Mouse (Mus musculus) midbrain, postnatal 0 days (tissue): ENCODE results near the gene Slc10a1. TPM values are rescaled to one million over a fixed set of nuclear protein-coding genes. Genes with fewer than 3 reads are reported as not detected.
"Not testable (repeated sequence)": the region's sequence is repeated elsewhere in the genome, so short reads cannot be mapped to it uniquely, and the experiment has no call there.

Experiments
- ATAC-seq: fragments of 200-750 bp; cut with Nextera tagmentation; 2 replicates; pipeline ENCODE4 v1.8.0; 2017; ENCODE audit warnings: moderate number of reproducible peaks, mild to moderate bottlenecking, moderate TSS enrichment, moderate library complexity; ENCODE audit not compliant: low FRiP score
- DNase-seq: peaks from one replicate; pipeline ENCODE4 v3.0.0-alpha.2; 2015; ENCODE audit warnings: low spot score
- H3K27ac ChIP-seq: fragments of 300-500 bp; sonication (generic); 2 replicates; pipeline ENCODE4 v1.5.1; 2014; ENCODE audit warnings: low read depth, mild to moderate bottlenecking, low read length, mixed read lengths
- H3K27me3 ChIP-seq: fragments of 300-500 bp; sonication (generic); 2 replicates; pipeline ENCODE4 v1.6.1; 2014; ENCODE audit warnings: low read length, control low read depth, mixed read lengths; ENCODE audit not compliant: insufficient read depth
- H3K36me3 ChIP-seq: fragments of 300-500 bp; sonication (generic); 2 replicates; pipeline ENCODE4 v1.6.1; 2014; ENCODE audit warnings: low read length, control low read depth, mixed read lengths; ENCODE audit not compliant: insufficient read depth
- H3K4me1 ChIP-seq: fragments of 300-500 bp; sonication (generic); 2 replicates; pipeline ENCODE4 v1.6.1; 2014; ENCODE audit warnings: mild to moderate bottlenecking, control low read depth, antibody characterized with exemption, low read length, mixed read lengths; ENCODE audit not compliant: insufficient read depth
- H3K4me2 ChIP-seq: fragments of 300-500 bp; sonication (generic); 2 replicates; pipeline ENCODE4 v1.6.1; 2014; ENCODE audit warnings: low read depth, mild to moderate bottlenecking, low read length, mixed read lengths; ENCODE audit not compliant: poor library complexity, severe bottlenecking
- H3K4me3 ChIP-seq: fragments of 300-500 bp; sonication (generic); 2 replicates; pipeline ENCODE4 v1.5.1; 2014; ENCODE audit warnings: low read depth, mild to moderate bottlenecking, low read length, moderate library complexity
- H3K9ac ChIP-seq: fragments of 300-500 bp; sonication (generic); replicated peaks from 2 replicates; pipeline ENCODE4 v1.6.1; 2014; ENCODE audit warnings: mild to moderate bottlenecking, low read length, moderate library complexity, mixed read lengths; ENCODE audit not compliant: poor library complexity, severe bottlenecking
- H3K9me3 ChIP-seq: fragments of 300-500 bp; sonication (generic); 2 replicates; pipeline ENCODE4 v1.6.1; 2016; ENCODE audit warnings: low read length, control low read depth
- CTCF ChIP-seq: IDR thresholded peaks from 2 replicates; pipeline ENCODE4 v1.5.1; 2016; ENCODE audit warnings: antibody characterized with exemption, mild to moderate bottlenecking
- WGBS: fragments of 180-500 bp; shearing (Covaris S2); extraction: QIAGEN DNeasy Blood & Tissue Kit; methylation state at CpG from one replicate; pipeline ENCODE4 v1.1.7; 2014; 5-methylcytosine and 5-hydroxymethylcytosine counted together
- polyA plus RNA-seq: library from polyadenylated mRNA; unstranded; fragments of >200 nt; fragmentation: Nextera tagmentation; extraction: Ambion mirVana; gene quantifications from 2 replicates; pipeline ENCODE4 v1.2.1, GENCODE M21; 2015
- total RNA-seq: library from RNA; depleted of rRNA; stranded (reverse); fragments of >200 nt; gene quantifications from 2 replicates; pipeline ENCODE4 v1.2.3, GENCODE M21; 2014

The Slc10a1 gene
- total and polyA plus RNA-seq, 2 experiments from 2014 or later = 0.12 TPM; not detected in 1

DNA sequence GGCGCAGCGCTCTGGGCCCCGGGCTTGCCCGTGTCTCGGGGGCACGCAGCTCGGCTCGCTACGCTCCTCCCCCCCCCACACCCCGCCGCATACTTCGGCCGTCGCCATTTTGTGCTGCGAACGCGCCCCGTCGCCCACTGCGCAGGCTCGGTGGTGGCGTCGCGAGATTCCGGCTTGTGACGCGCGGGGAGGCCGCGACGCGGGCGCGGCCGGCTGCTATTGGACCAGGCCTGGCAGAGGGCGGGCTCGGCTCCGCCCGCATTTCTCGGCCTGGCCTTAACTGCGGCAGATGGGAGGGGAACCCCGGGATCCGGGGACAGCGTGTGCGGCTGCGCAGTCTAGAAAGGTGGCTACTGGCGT is 22.5 kb downstream of the Slc10a1 start:
- peak; percentile 97 for ATAC-seq

DNA sequence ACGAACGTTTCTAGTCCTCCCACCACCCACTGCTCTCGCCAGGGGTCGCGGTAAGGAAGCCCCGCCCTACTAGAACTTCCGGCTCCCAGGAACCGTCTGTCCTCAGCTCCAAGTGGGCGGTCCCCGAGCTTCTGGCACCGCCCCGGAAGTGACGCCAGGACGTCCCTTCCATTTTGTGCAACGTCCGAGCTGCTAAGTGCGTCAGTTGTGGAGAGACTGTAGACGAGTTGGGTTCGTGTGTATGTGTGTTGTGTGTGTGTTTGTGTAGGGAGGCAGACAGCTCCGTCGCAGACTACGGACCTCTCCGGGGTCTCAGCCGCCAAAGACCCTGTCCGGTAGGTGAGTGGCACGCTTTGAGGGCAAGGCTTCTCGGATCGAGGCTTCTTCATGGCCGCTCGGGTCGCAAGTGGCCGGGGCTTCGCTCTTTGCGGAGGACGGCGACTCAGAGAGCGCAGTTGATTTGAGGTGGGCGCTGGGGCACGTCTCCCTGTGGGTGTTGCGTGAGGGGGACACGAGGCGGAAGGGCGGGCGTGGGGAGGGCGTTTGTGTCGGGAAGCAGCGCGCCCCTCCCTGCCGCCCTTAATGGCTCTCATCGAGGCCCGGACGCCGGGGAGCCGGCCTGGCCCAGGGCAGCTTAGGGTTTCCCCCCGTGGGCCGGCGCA is 23.0 kb downstream of the Slc10a1 start, which contains the start of gene Srsf5:
Gene Srsf5, plus strand, starts transcription at position 171 of the 662 bp plus-strand sequence.
- Histone ChIP-seq H3K4me2 (peak within 1 kb of the TSS; percentile 63), H3K9me3 (no peaks in the 10 kb centered on the region), H3K4me1 (no peaks in the 10 kb centered on the region), H3K36me3 (peaks cover 16% of the 10 kb centered on the region), H3K27ac (peak within 1 kb of the TSS; percentile 99), H3K27me3 (no peaks in the 10 kb centered on the region), H3K9ac (peak within 1 kb of the TSS; percentile 94), H3K4me3 (peak within 1 kb of the TSS; percentile 98)
- WGBS = under 1% methylated on average over 50 of the region's 57 CpGs
- DNase-seq (peak; percentile 99), ATAC-seq (peak; percentile 95)
- TF ChIP-seq CTCF = peak; percentile 73

More for the DNA sequence above, 22.5 kb downstream of the Slc10a1 start:
- Histone ChIP-seq H3K4me3 (peak overlapping the region; percentile 98), H3K9me3 (no peaks in the 10 kb centered on the region), H3K4me1 (no peaks in the 10 kb centered on the region), H3K27ac (peak overlapping the region; percentile 99), H3K4me2 (peak overlapping the region; percentile 63), H3K27me3 (no peaks in the 10 kb centered on the region), H3K36me3 (peaks cover 21% of the 10 kb centered on the region), H3K9ac (peak overlapping the region; percentile 94)
- TF ChIP-seq CTCF = no peak
- WGBS = under 1% methylated on average over 42 of the region's 47 CpGs
- peak; percentile 98 for DNase-seq

DNA sequence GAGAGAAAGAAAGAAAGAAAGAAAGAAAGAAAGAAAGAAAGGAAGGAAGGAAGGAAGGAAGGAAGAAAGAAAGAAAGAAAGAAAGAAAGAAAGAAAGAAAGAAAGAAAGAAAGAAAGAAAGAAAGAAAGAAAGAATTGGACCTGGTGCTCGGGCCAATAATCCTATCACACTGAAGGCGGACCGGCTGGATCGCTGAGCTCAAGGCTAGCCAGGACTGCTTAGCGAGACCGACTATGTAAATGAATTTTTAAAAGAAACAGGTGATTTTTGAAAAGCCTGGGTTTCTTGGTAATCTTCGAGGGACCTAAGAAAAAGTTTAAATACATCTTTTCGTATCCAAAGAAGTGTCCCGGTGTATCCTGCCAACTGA is 23.6 kb downstream of the Slc10a1 start:
- peak overlapping the region; percentile 98 for H3K4me3 ChIP-seq
- H3K27me3 ChIP-seq, H3K9ac ChIP-seq, DNase-seq, H3K9me3 ChIP-seq, H3K4me1 ChIP-seq: not testable (repeated sequence)
- under 1% methylated on average over 9 of the region's 9 CpGs for WGBS
- H3K36me3 ChIP-seq = peaks cover 16% of the 10 kb centered on the region
- H3K4me2 ChIP-seq = peak overlapping the region; percentile 34
- ATAC-seq = peak; percentile 24; the same call in 1 of the 2 replicates
- peak overlapping the region; percentile 99; the same call in 1 of the 2 replicates for H3K27ac ChIP-seq

DNA sequence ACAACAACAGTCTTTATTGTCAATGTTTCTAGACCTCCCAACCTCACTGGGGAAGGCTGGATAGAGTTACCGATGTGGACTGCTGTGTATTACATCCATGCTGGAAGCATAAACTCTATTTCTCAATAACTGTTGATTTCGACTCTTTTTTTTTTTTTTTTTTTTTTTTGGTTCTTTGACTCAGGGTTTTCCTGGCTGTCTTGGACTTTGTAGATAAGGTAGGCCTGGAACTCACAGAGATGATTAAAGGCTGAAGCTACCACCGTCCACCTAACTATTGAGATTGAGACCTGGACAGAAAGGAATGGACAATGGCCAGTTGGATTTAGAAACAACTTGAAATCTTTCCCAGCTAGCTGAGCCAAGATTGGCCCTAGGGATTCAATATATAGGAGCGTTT is 24.3 kb downstream of the Slc10a1 start:
- TF ChIP-seq CTCF = no peak
- Histone ChIP-seq H3K27me3 (no peaks in the 10 kb centered on the region), H3K9me3 (no peaks in the 10 kb centered on the region), H3K36me3 (peaks cover 15% of the 10 kb centered on the region), H3K27ac (no peak overlapping the region), H3K4me1 (no peaks in the 10 kb centered on the region), H3K9ac (no peak overlapping the region), H3K4me2 (no peak overlapping the region), H3K4me3 (no peak overlapping the region)
- WGBS = 98% methylated on average over 4 of the region's 4 CpGs
- DNase-seq (no peak), ATAC-seq (no peak)

DNA sequence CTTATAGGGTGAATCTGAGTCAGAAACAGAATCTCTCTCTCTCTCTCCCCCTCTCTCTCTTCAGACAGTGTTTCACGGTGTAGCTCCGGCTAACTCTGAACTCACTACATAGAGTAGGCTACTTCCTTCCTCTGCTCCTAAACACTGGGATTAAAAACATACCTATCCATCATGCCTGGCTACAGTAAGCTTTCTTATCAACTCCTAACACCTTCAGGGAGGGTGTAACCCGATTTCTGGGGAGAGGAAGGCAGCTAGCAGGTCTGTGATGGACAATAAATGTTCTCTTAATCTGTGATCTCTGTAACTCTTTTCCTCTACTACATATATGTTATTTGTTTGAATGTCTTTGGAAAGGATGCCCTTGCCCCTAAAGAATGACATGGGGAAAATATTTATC is 25.1 kb downstream of the Slc10a1 start:
- H3K9ac ChIP-seq = no peak overlapping the region
- DNase-seq (no peak), ATAC-seq (no peak)
- no peak overlapping the region for H3K4me3 ChIP-seq
- no peaks in the 10 kb centered on the region for H3K27me3 ChIP-seq
- TF ChIP-seq CTCF = no peak
- H3K36me3 ChIP-seq = peaks cover 10% of the 10 kb centered on the region
- WGBS = 83% methylated on average over 3 of the region's 3 CpGs
- no peak overlapping the region for H3K27ac ChIP-seq
- H3K4me2 ChIP-seq = no peak overlapping the region
- H3K4me1 ChIP-seq = no peaks in the 10 kb centered on the region
- no peaks in the 10 kb centered on the region for H3K9me3 ChIP-seq

DNA sequence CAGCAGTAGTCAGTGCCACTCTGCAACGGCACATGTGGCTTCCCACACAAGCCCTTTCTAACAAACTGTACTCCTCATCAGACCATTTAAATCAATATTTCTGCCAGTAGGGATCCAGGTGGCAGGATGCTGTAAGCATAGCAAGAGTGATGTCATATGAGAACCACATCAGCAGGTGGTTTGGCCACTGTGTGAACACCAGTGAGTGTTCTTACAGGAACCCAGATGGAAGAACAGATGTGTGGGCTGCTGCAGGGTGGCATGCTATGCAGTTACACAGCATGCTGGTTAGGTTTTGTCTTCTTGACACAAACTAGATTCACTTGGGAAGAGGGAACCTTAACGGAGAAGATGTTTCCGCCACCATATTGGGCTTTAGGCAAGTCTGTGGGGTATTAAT is 26.6 kb downstream of the Slc10a1 start:
- 100% methylated on average over 3 of the region's 3 CpGs for WGBS
- no peak overlapping the region for H3K4me3 ChIP-seq
- no peaks in the 10 kb centered on the region for H3K36me3 ChIP-seq
- no peaks in the 10 kb centered on the region for H3K9me3 ChIP-seq
- no peak overlapping the region for H3K9ac ChIP-seq
- no peak overlapping the region for H3K4me2 ChIP-seq
- no peak for DNase-seq
- TF ChIP-seq CTCF = no peak
- no peaks in the 10 kb centered on the region for H3K4me1 ChIP-seq
- no peak overlapping the region for H3K27ac ChIP-seq
- no peaks in the 10 kb centered on the region for H3K27me3 ChIP-seq
- no peak for ATAC-seq
